Mouse (Mus musculus) embryonic fibroblast, embryonic 13.5 days (primary cell): ENCODE data around the gene Cpn2.

Source experiments
- CTCF ChIP-seq: IDR thresholded peaks from 2 replicates; pipeline ENCODE4 v1.5.1; 2011; ENCODE audit warnings: mild to moderate bottlenecking, control low read depth, low read length, moderate library complexity, borderline replicate concordance; ENCODE audit not compliant: insufficient read depth
- POLR2A ChIP-seq: IDR thresholded peaks from 2 replicates; pipeline ENCODE4 v1.6.1; 2011; ENCODE audit warnings: low read depth, mild to moderate bottlenecking, control low read depth, low read length, moderate library complexity

DNA sequence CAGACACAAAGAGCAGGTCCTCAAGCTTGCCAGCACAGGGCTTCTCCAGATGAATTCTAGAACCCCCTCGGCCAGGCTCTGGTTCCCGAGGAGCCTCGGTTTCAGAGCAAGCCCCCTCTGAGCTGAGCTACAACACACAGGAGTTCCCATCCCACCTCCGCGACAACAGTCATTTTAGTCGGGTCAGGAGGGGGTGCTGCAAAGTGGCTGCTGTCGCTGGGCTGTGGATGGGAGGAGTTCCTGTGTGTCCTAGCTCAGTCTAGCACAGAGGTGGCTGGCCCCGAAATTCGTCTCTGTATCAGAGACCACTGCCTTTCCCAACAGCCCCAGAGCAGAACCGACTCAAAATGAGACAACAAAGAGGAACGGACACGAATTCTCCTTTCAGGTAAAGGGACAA lies 40.0 kb upstream of the Cpn2 start:
- TF ChIP-seq CTCF (no peak), POLR2A (no peak)
